Mouse (Mus musculus): ENCODE measurements at regions not wholly inside any gene's neighbourhood (a gene's known extent, or its start where the extent isn't known, plus 50 kb on each side); places are given as distances from the start of the nearest gene placed in this dataset.
"Not testable (repeated sequence)": the region's sequence is repeated elsewhere in the genome, so short reads cannot be mapped to it uniquely, and the experiment has no call there.

GRCm38 (mm10) chr4:81597390-81597789 is 154.8 kb upstream of the Mpdz start:
- no peak for DNase-seq (ENCODE audit: low spot score in 2 of 2)

GRCm38 (mm10) chr4:81593431-81593830 is 150.8 kb upstream of the Mpdz start:
- DNase-seq (ENCODE audit: low spot score in 2 of 2), result not testable (repeated sequence)

GRCm38 (mm10) chr4:81582546-81582945 is 139.9 kb upstream of the Mpdz start:
- no peak for DNase-seq (ENCODE audit: low spot score in 2 of 2)

- no peak for DNase-seq (ENCODE audit: low spot score in 2 of 2)
These were observed 137.9 kb upstream of the Mpdz start for GRCm38 (mm10) chr4:81580553-81580952.

GRCm38 (mm10) chr4:81579389-81580110 is 136.9 kb upstream of the Mpdz start:
- DNase-seq (ENCODE audit: low spot score in 2 of 2), result no peak

GRCm38 (mm10) chr4:81578981-81579380 is 136.4 kb upstream of the Mpdz start:
- DNase-seq (ENCODE audit: low spot score in 2 of 2), result no peak

- DNase-seq (ENCODE audit: low spot score in 2 of 2), result no peak
These were observed 131.2 kb upstream of the Mpdz start for GRCm38 (mm10) chr4:81573771-81574170.

- no peak for DNase-seq (ENCODE audit: low spot score in 2 of 2)
These were observed 128.1 kb upstream of the Mpdz start for GRCm38 (mm10) chr4:81570736-81571135.

GRCm38 (mm10) chr4:81569531-81569930 is 126.9 kb upstream of the Mpdz start:
- DNase-seq (ENCODE audit: low spot score in 2 of 2), result no peak

- no peak for DNase-seq (ENCODE audit: low spot score in 2 of 2)
These were observed 125.8 kb upstream of the Mpdz start for GRCm38 (mm10) chr4:81568404-81568803.

- no peak for DNase-seq (ENCODE audit: low spot score in 2 of 2)
These were observed 125.3 kb upstream of the Mpdz start for GRCm38 (mm10) chr4:81567928-81568327.

- DNase-seq (ENCODE audit: low spot score in 2 of 2), result no peak
These were observed 123.9 kb upstream of the Mpdz start for GRCm38 (mm10) chr4:81566526-81566925.

- DNase-seq (ENCODE audit: low spot score in 2 of 2), result no peak
These were observed 123.1 kb upstream of the Mpdz start for GRCm38 (mm10) chr4:81565422-81566395.

GRCm38 (mm10) chr4:81564446-81564845 is 121.8 kb upstream of the Mpdz start:
- no peak for DNase-seq (ENCODE audit: low spot score in 2 of 2)

GRCm38 (mm10) chr4:81563574-81563973 is 121.0 kb upstream of the Mpdz start:
- DNase-seq (ENCODE audit: low spot score in 2 of 2), result no peak

- DNase-seq (ENCODE audit: low spot score in 2 of 2), result no peak
These were observed 118.8 kb upstream of the Mpdz start for GRCm38 (mm10) chr4:81561453-81561852.

- DNase-seq (ENCODE audit: low spot score in 2 of 2), result no peak
These were observed 108.2 kb upstream of the Mpdz start for GRCm38 (mm10) chr4:81550816-81551215.

GRCm38 (mm10) chr4:81550256-81550655 is 107.6 kb upstream of the Mpdz start:
- no peak for DNase-seq (ENCODE audit: low spot score in 2 of 2)

GRCm38 (mm10) chr4:81540496-81540895 is 97.9 kb upstream of the Mpdz start:
- no peak for DNase-seq (ENCODE audit: low spot score in 2 of 2)

GRCm38 (mm10) chr4:81539551-81539950 is 96.9 kb upstream of the Mpdz start:
- DNase-seq (ENCODE audit: low spot score in 2 of 2), result no peak

GRCm38 (mm10) chr4:81536795-81537194 is 94.2 kb upstream of the Mpdz start:
- no peak for DNase-seq (ENCODE audit: low spot score in 2 of 2)

- DNase-seq (ENCODE audit: low spot score in 2 of 2), result no peak
These were observed 87.9 kb upstream of the Mpdz start for GRCm38 (mm10) chr4:81530546-81530945.

GRCm38 (mm10) chr4:81519151-81519550 is 76.5 kb upstream of the Mpdz start:
- not testable (repeated sequence) for DNase-seq (ENCODE audit: low spot score in 2 of 2)
